Mouse (Mus musculus) liver, embryonic 14.5 days (tissue): Measurements from ENCODE around the gene Get4. TPM values are rescaled to one million over a fixed set of nuclear protein-coding genes. Genes with fewer than 3 reads are reported as not detected.

Source experiments
- ATAC-seq: fragments of 200-750 bp; cut with Nextera tagmentation; 2 replicates; pipeline ENCODE4 v1.8.0; 2017; ENCODE audit warnings: moderate number of reproducible peaks, mild to moderate bottlenecking, moderate library complexity; ENCODE audit not compliant: insufficient read depth
- DNase-seq, 3 experiments: peaks; one replicate each; pipeline ENCODE4 v3.0.0-alpha.2; 2012 to 2013; ENCODE audit warnings: low read depth in 3 of 3, low spot score in 3 of 3
- H3K27ac ChIP-seq: fragments of 300-500 bp; sonication (generic); 2 replicates; pipeline ENCODE4 v1.5.1; 2014; ENCODE audit warnings: moderate library complexity, mild to moderate bottlenecking, control low read depth, inconsistent platforms
- H3K27me3 ChIP-seq: fragments of 300-500 bp; sonication (generic); 2 replicates; pipeline ENCODE4 v1.6.1; 2014; ENCODE audit warnings: mild to moderate bottlenecking, low read length, moderate library complexity; ENCODE audit not compliant: control insufficient read depth, insufficient read depth
- H3K36me3 ChIP-seq: fragments of 300-500 bp; sonication (generic); replicated peaks from 2 replicates; pipeline ENCODE4 v1.6.1; 2014; ENCODE audit warnings: low read depth; ENCODE audit not compliant: control insufficient read depth, insufficient read depth
- H3K4me1 ChIP-seq, 2 experiments: fragments of 200-500 bp in 1 of 2; fragments of 300-500 bp in 1 of 2; sonication (generic) in 1 of 2; replicated peaks; 2 replicates each; pipeline ENCODE4 v1.6.1; 2012 to 2014; ENCODE audit warnings: antibody characterized with exemption in 1 of 2, inconsistent platforms in 1 of 2, low read length in 1 of 2; ENCODE audit not compliant: control insufficient read depth in 2 of 2, insufficient read depth in 2 of 2
- H3K4me2 ChIP-seq: fragments of 300-500 bp; sonication (generic); 2 replicates; pipeline ENCODE4 v1.6.1; 2014; ENCODE audit warnings: low read depth, mild to moderate bottlenecking, control low read depth, moderate library complexity
- H3K4me3 ChIP-seq, 2 experiments: fragments of 200-500 bp in 1 of 2; fragments of 300-500 bp in 1 of 2; sonication (generic) in 1 of 2; 2 replicates each; pipeline ENCODE4 v1.5.1; 2012 to 2014; ENCODE audit warnings: low read depth in 2 of 2, low read length in 2 of 2, mild to moderate bottlenecking in 2 of 2, control low read depth in 1 of 2, inconsistent platforms in 1 of 2, moderate library complexity in 1 of 2; ENCODE audit not compliant: insufficient read depth in 1 of 2
- H3K9ac ChIP-seq: fragments of 300-500 bp; sonication (generic); replicated peaks from 2 replicates; pipeline ENCODE4 v1.6.1; 2014; ENCODE audit warnings: mild to moderate bottlenecking, control low read depth, moderate library complexity
- H3K9me3 ChIP-seq: fragments of 300-500 bp; sonication (generic); 2 replicates; pipeline ENCODE4 v1.6.1; 2016; ENCODE audit warnings: low read length, mixed read lengths; ENCODE audit not compliant: control insufficient read depth
- CTCF ChIP-seq: IDR thresholded peaks from 2 replicates; pipeline ENCODE4 v1.5.1; 2016; ENCODE audit warnings: antibody characterized with exemption, low read depth, control low read depth
- EP300 ChIP-seq: IDR thresholded peaks from 2 replicates; pipeline ENCODE4 v1.6.1; 2016; ENCODE audit warnings: antibody characterized with exemption, low read depth
- WGBS: fragments of 180-500 bp; shearing (Covaris S2); extraction: QIAGEN DNeasy Blood & Tissue Kit; methylation state at CpG from one replicate; pipeline ENCODE4 v1.1.7; 2014; ENCODE audit not compliant: insufficient replicate concordance; 5-methylcytosine and 5-hydroxymethylcytosine counted together
- polyA plus RNA-seq, 2 experiments: library from polyadenylated mRNA; depleted of rRNA in 1 of 2; stranded (reverse) in 1 of 2; unstranded in 1 of 2; fragments of >200 nt; fragmentation: Nextera tagmentation in 1 of 2; extraction: Ambion mirVana in 1 of 2; gene quantifications; 2 replicates each; pipeline versions ENCODE4 v1.2.1 to v1.2.3; 2012 to 2014

The Get4 gene
- polyA plus RNA-seq, 2 experiments: 56.8 to 107 TPM

- ATAC-seq: no peak
- Histone ChIP-seq H3K4me3 (no peak overlapping the region), H3K9me3 (no peaks in the 10 kb centered on the region), H3K9ac (no peak overlapping the region), H3K36me3 (no peaks in the 10 kb centered on the region), H3K4me1 (peaks cover 0 to 2% of the 10 kb centered on the region in 2 experiments; a peak in 1 of 4 replicates), H3K4me2 (no peak overlapping the region), H3K27ac (no peak overlapping the region), H3K27me3 (no peaks in the 10 kb centered on the region)
- TF ChIP-seq EP300 (no peak), CTCF (no peak)
- DNase-seq: no peak
- whole genome bisulfite sequencing: 74% methylated on average over 6 of the region's 6 CpGs
These were observed 50.0 kb downstream of the Get4 start for GRCm38 (mm10) chr5:139302101-139302500.

GRCm38 (mm10) chr5:139303646-139304061 lies 51.5 kb downstream of the Get4 start:
- Histone ChIP-seq H3K4me1 (peaks cover 0 to 2% of the 10 kb centered on the region in 2 experiments; a peak in 1 of 4 replicates), H3K4me3 (no peak overlapping the region), H3K27ac (no peak overlapping the region), H3K9me3 (no peaks in the 10 kb centered on the region), H3K36me3 (no peaks in the 10 kb centered on the region), H3K27me3 (no peaks in the 10 kb centered on the region), H3K4me2 (no peak overlapping the region), H3K9ac (no peak overlapping the region)
- TF ChIP-seq EP300 (no peak), CTCF (no peak)
- no peak for ATAC-seq
- DNase-seq: no peak
- 76% methylated on average over 9 of the region's 9 CpGs for WGBS

- Histone ChIP-seq H3K36me3 (no peaks in the 10 kb centered on the region), H3K27me3 (no peaks in the 10 kb centered on the region), H3K27ac (no peak overlapping the region), H3K9me3 (no peaks in the 10 kb centered on the region), H3K9ac (no peak overlapping the region), H3K4me2 (no peak overlapping the region), H3K4me1 (peaks cover 0 to 2% of the 10 kb centered on the region in 2 experiments; a peak in 1 of 4 replicates), H3K4me3 (no peak overlapping the region)
- TF ChIP-seq EP300 (no peak), CTCF (no peak)
- ATAC-seq: no peak
- WGBS: 60% methylated on average over 3 of the region's 3 CpGs
- DNase-seq: no peak
These were observed 57.8 kb downstream of the Get4 start for GRCm38 (mm10) chr5:139309946-139310345.

- 75% methylated on average over 4 of the region's 4 CpGs for WGBS
- Histone ChIP-seq H3K4me3 (no peak overlapping the region), H3K36me3 (no peaks in the 10 kb centered on the region), H3K4me1 (peaks cover 0 to 2% of the 10 kb centered on the region in 2 experiments; a peak in 1 of 4 replicates), H3K9me3 (no peaks in the 10 kb centered on the region), H3K4me2 (no peak overlapping the region), H3K27ac (no peak overlapping the region), H3K9ac (no peak overlapping the region), H3K27me3 (no peaks in the 10 kb centered on the region)
- TF ChIP-seq CTCF: no peak
- no peak for TF ChIP-seq EP300
- no peak for DNase-seq
- no peak for ATAC-seq
These were observed 58.4 kb downstream of the Get4 start for GRCm38 (mm10) chr5:139310477-139310876.

GRCm38 (mm10) chr5:139311822-139312221 lies 59.7 kb downstream of the Get4 start:
- TF ChIP-seq EP300 (no peak), CTCF (no peak)
- H3K9ac ChIP-seq: no peak overlapping the region
- DNase-seq (no peak), ATAC-seq (no peak)
- H3K9me3 ChIP-seq: no peaks in the 10 kb centered on the region
- H3K4me2 ChIP-seq: no peak overlapping the region
- no peak overlapping the region for H3K27ac ChIP-seq
- H3K4me3 ChIP-seq: no peak overlapping the region
- no peaks in the 10 kb centered on the region for H3K36me3 ChIP-seq
- peaks cover 0 to 2% of the 10 kb centered on the region in 2 experiments; a peak in 1 of 4 replicates for H3K4me1 ChIP-seq
- no peaks in the 10 kb centered on the region for H3K27me3 ChIP-seq
- 79% methylated on average over 9 of the region's 9 CpGs for WGBS
